Mouse (Mus musculus) stomach, postnatal 0 days (tissue): Measurements from ENCODE around the gene Fabp1.

ENCODE experiments used
- CTCF ChIP-seq: IDR thresholded peaks from 2 replicates; pipeline ENCODE4 v1.5.1; 2016; ENCODE audit warnings: antibody characterized with exemption, low read depth, mild to moderate bottlenecking, moderate library complexity
- EP300 ChIP-seq: optimal IDR thresholded peaks from 2 replicates; pipeline ENCODE3; 2016; ENCODE audit warnings: antibody characterized with exemption

DNA sequence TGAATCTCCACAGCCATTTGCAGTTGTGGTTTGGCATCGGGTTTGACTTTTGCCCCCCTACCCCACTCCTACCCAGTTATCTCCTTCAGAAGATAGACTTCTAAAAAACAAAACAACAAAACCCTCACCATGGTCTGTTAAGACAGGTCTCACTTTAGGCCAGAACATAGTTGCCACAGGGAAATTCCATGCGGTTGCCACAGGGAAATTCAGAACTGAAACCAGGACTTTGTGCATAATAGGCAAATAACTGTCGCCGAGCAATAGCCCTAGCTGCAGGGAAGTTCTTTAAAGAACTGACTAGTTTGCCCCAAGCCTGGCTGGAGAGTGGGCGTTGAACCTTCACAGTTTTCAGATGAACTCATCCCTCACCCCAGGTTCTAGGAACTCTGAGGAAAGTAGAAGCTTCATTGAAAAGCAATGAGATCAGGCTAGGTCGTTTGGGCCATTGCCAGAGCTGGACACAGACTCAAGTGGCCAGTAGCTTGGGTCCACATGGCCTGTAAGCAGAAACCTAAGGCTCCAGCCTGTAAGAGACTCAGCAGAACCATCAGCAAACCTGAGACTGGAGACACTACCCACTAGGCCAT lies 6.4 kb upstream of the Fabp1 start:
- TF ChIP-seq EP300 = no peak
- no peak for TF ChIP-seq CTCF
